Mouse (Mus musculus) splenic B cell, adult 2 months (primary cell): ENCODE results near the gene Prkcz.

Source experiments
- DNase-seq: peaks from one replicate; pipeline ENCODE4 v3.0.0-alpha.2; 2011; ENCODE audit warnings: low read depth, low spot score
- H3K27me3 ChIP-seq: 2 replicates; pipeline ENCODE4 v1.6.1; 2012; ENCODE audit warnings: mild to moderate bottlenecking, low read length, moderate library complexity, mixed read lengths; ENCODE audit not compliant: control insufficient read depth, poor library complexity, insufficient read depth, severe bottlenecking
- H3K36me3 ChIP-seq: 2 replicates; pipeline ENCODE4 v1.6.1; 2012; ENCODE audit warnings: mild to moderate bottlenecking, low read length, moderate library complexity, mixed read lengths; ENCODE audit not compliant: control insufficient read depth, poor library complexity, insufficient read depth, severe bottlenecking

Prkcz gene

DNA sequence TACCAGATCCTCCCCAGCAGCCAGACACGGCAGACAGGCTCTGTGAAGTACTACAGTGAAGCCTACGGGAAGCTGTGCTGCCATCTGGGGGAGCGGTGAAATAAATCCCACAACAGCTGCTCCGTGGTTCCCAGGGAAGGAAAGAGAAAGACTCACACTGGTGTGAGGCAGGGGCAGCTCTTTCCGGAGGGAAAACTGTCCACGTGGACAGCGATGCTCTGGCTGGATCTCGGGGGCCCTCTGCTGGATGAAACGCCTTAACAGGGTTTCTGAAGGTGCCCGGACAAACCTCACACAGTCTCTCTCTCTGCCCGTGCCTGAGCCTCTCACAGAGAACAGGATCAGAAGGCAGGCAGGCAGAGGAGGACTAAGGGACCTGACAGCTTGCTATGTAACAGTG, 53.1 kb downstream of the Prkcz start:
- DNase-seq, result peak; percentile 67
- H3K27me3 ChIP-seq, result no peaks in the 10 kb centered on the region
- H3K36me3 ChIP-seq, result no peaks in the 10 kb centered on the region

- no peak for DNase-seq
- Histone ChIP-seq H3K27me3 (no peaks in the 10 kb centered on the region), H3K36me3 (no peaks in the 10 kb centered on the region)
These were observed 53.6 kb downstream of the Prkcz start for GRCm38 (mm10) chr4:155307591-155307990.

GRCm38 (mm10) chr4:155306356-155307242, 54.6 kb downstream of the Prkcz start:
- Histone ChIP-seq H3K36me3 (no peaks in the 10 kb centered on the region), H3K27me3 (no peaks in the 10 kb centered on the region)
- DNase-seq, result peak; percentile 5

DNA sequence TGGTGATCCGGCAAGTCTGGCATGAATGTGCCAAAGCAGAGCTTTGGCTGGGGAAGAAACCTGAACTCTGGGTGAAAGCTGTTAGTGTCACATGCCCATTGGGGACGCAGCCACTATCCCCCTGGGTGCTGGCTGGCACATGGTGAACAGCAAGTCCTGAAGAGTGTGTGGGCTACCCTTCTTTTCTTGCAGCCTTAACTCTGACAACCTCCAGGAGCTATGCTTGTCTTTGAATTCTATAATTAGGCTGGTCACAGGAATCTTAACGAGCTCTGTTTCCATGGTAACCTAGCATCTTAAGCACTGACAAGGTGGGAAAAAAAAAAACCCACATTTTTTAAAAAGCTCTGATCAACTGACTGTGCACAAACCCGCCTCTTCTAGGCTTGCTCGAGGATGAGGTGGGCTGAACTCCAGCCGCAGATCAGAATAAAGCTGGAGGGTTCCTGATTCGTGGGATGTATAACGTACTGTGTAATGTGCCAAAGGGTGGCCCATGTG, 55.6 kb downstream of the Prkcz start:
- Histone ChIP-seq H3K36me3 (no peaks in the 10 kb centered on the region), H3K27me3 (no peaks in the 10 kb centered on the region)
- no peak for DNase-seq

DNA sequence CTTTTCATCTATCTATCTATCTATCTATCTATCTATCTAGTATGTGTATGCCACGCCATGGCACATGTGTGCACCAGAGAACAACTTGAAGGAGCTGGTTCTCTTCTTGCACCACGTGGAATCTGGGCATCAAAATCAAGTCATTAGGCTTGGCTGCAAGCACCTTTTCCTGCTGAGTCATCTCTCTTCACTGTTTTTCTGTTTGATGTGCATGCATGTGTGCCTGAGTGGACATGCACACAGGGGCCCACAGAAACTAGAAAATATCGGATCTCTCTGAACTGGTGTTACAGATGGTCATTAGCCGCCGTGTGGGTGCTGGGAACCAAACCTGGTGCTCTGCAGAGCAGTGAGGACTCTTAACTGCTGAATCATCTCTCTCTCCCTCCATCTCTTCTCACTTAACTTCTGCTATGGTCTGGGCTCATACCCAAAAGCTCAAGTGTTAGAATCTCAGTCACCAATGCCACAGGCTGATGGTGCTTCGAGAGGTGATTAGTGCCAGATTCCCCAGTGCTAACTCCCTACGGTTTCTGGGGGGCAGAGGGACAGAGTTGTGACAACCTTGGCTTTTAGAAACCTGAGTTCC, 56.6 kb downstream of the Prkcz start:
- no peak for DNase-seq
- no peaks in the 10 kb centered on the region for H3K27me3 ChIP-seq
- H3K36me3 ChIP-seq, result no peaks in the 10 kb centered on the region

DNA sequence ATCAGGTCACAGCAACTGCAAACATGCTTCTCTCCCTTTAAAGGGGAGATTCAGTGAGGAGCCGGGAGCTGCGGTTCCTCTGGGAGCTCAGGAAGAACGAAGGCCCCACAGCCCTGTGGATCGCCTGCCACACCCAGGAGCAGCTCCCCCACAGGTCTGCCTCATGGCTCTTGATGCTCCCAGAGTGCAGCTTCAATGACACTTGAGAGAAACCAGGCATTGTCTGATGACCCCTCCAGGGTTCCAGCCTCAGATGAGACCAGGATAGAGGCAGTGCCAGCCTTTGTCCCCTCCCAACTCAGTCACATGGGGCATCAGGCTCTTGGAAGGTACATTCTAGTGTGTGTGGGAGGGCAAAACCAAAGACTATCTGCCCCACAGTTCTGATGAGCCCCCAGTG, 59.2 kb downstream of the Prkcz start:
- H3K36me3 ChIP-seq, result no peaks in the 10 kb centered on the region
- no peaks in the 10 kb centered on the region for H3K27me3 ChIP-seq

GRCm38 (mm10) chr4:155301098-155301447, 60.1 kb downstream of the Prkcz start:
- no peak for DNase-seq
- Histone ChIP-seq H3K27me3 (no peaks in the 10 kb centered on the region), H3K36me3 (no peaks in the 10 kb centered on the region)

More for the DNA sequence above, 59.2 kb downstream of the Prkcz start:
- no peak for DNase-seq

GRCm38 (mm10) chr4:155300421-155301097, 60.6 kb downstream of the Prkcz start:
- no peak for DNase-seq
- no peaks in the 10 kb centered on the region for H3K27me3 ChIP-seq
- H3K36me3 ChIP-seq, result no peaks in the 10 kb centered on the region

- no peaks in the 10 kb centered on the region for H3K27me3 ChIP-seq
- DNase-seq, result no peak
- H3K36me3 ChIP-seq, result no peaks in the 10 kb centered on the region
These were observed 62.3 kb downstream of the Prkcz start for GRCm38 (mm10) chr4:155298826-155299225.

DNA sequence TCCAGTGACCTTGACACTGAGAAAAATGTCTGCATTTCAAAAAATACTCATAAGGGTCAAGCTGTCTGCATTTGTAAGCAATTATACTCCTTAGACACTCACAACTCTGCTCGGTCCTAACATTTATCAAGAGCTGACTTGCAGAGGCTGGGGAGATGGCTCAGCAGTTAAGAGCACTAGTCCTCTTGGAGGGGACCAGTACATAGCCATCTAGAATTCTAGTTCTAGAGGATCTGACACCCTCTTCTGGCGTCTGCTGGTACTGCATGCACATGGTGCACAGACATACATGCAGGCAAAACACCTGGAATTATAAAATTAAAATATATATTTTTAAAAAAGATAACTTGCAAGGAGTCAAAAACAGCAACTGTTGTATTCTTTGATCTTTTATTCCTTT, 64.1 kb downstream of the Prkcz start:
- peak; percentile 29 for DNase-seq
- Histone ChIP-seq H3K36me3 (no peaks in the 10 kb centered on the region), H3K27me3 (no peaks in the 10 kb centered on the region)

- DNase-seq, result no peak
- H3K27me3 ChIP-seq, result no peaks in the 10 kb centered on the region
- H3K36me3 ChIP-seq, result no peaks in the 10 kb centered on the region
These were observed 65.2 kb downstream of the Prkcz start for GRCm38 (mm10) chr4:155295996-155296395.

DNA sequence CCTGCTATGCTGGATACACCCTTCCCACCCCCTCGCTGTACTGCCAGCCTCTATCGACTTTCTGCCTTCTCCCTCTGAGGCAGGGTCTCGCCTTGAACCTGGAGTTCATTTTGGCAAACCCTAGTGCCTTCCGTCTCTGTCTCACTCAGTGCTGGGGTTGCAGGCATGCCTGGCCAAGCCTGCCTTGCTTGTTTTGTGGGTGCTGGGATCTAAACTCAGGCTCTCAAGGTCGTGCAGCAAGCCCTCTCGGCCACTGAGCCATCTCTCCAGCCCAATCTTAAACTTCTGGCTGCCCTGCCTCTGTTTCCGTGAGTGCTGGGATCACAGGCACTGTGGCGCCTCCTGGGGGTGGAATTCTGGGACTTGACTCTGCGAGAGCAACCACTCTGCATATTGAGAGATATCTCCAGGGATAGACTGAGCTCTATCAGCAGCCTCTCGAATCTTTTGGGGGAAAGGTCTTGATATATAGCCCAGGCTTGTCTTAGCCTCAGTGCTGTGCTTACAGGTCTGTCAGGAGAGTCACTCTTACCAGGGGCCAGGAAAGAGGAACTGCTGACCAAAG, 66.1 kb downstream of the Prkcz start:
- no peak for DNase-seq
- H3K27me3 ChIP-seq, result no peaks in the 10 kb centered on the region
- no peaks in the 10 kb centered on the region for H3K36me3 ChIP-seq

- no peaks in the 10 kb centered on the region for H3K27me3 ChIP-seq
- no peak for DNase-seq
- H3K36me3 ChIP-seq, result no peaks in the 10 kb centered on the region
These were observed 66.8 kb downstream of the Prkcz start for GRCm38 (mm10) chr4:155294381-155294780.

DNA sequence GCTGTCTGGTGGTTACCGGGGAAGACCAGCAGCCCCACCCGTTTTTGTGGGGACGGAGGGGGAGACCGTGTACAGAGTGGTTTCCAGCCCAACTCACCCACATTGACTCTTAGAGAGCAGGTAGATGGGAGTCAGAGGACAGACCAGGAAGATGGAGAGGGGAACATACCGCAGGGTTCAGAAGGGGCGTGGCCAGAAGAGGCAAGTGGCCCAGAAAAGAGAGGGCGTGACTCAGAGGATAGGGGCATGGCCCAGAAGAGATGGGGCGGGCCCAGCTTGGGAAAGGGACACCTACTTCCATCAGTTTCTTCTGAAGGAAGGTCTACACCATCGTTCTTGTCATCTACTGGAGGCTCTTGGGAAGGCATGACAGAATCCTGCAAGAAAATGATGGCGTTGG, 68.3 kb downstream of the Prkcz start:
- Histone ChIP-seq H3K36me3 (no peaks in the 10 kb centered on the region), H3K27me3 (no peaks in the 10 kb centered on the region)
- DNase-seq, result no peak

DNA sequence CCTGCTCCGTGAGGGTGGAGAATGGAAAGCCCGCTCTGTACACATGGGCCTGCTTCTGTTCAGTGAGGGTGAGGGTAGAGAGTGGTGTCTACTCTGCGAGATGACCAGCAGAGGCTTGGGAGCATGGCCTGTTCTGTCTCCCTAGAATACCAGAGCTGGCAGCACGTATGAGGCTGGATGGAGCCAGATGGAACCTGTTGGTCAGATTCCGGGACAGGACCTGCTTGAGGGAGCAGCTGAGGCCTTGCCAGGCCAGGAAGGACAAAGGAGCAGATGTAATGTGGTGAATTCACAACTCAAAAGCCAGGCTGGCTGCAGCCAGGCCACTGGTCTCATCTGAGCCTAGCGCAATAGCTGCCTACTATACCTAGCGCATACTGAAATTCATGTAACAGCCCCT, 71.1 kb downstream of the Prkcz start:
- no peaks in the 10 kb centered on the region for H3K36me3 ChIP-seq
- DNase-seq, result no peak
- H3K27me3 ChIP-seq, result no peaks in the 10 kb centered on the region
